Mouse (Mus musculus) kidney, embryonic 16.5 days (tissue): ENCODE results near the gene Tex33. TPM values are rescaled to one million over a fixed set of nuclear protein-coding genes. Genes with fewer than 3 reads are reported as not detected.
A peak's percentile ranks its signal among the peaks of the same experiment; 100 is the strongest.

Experiments
- ATAC-seq: fragments of 200-750 bp; cut with Nextera tagmentation; 2 replicates; pipeline ENCODE4 v1.8.0; 2017; ENCODE audit warnings: moderate TSS enrichment; ENCODE audit not compliant: low FRiP score, low TSS enrichment
- H3K27ac ChIP-seq: fragments of 300-500 bp; sonication (generic); 2 replicates; pipeline ENCODE4 v1.5.1; 2014; ENCODE audit warnings: low read length
- H3K27me3 ChIP-seq: fragments of 300-500 bp; sonication (generic); 2 replicates; pipeline ENCODE4 v1.6.1; 2014; ENCODE audit warnings: low read length, control low read depth, mixed read lengths; ENCODE audit not compliant: insufficient read depth
- H3K36me3 ChIP-seq: fragments of 300-500 bp; sonication (generic); 2 replicates; pipeline ENCODE4 v1.6.1; 2014; ENCODE audit warnings: low read length, control low read depth, mixed read lengths; ENCODE audit not compliant: insufficient read depth
- H3K4me1 ChIP-seq: fragments of 300-500 bp; sonication (generic); 2 replicates; pipeline ENCODE4 v1.6.1; 2014; ENCODE audit warnings: low read length, control low read depth, mixed read lengths; ENCODE audit not compliant: insufficient read depth
- H3K4me2 ChIP-seq: fragments of 300-500 bp; sonication (generic); replicated peaks from 2 replicates; pipeline ENCODE4 v1.6.1; 2014; ENCODE audit warnings: low read depth, low read length
- H3K4me3 ChIP-seq: fragments of 300-500 bp; sonication (generic); 2 replicates; pipeline ENCODE4 v1.5.1; 2014; ENCODE audit warnings: mild to moderate bottlenecking, low read length
- H3K9ac ChIP-seq: fragments of 300-500 bp; sonication (generic); replicated peaks from 2 replicates; pipeline ENCODE4 v1.6.1; 2014; ENCODE audit warnings: low read length
- H3K9me3 ChIP-seq: fragments of 300-500 bp; sonication (generic); 2 replicates; pipeline ENCODE4 v1.6.1; 2016; ENCODE audit warnings: low read length, control low read depth
- whole genome bisulfite sequencing: fragments of 180-500 bp; shearing (Covaris S2); extraction: QIAGEN DNeasy Blood & Tissue Kit; methylation state at CpG from one replicate; pipeline ENCODE4 v1.1.7; 2014; 5-methylcytosine and 5-hydroxymethylcytosine counted together
- polyA plus RNA-seq: library from polyadenylated mRNA; unstranded; fragments of >200 nt; fragmentation: Nextera tagmentation; extraction: Ambion mirVana; gene quantifications from 2 replicates; pipeline ENCODE4 v1.2.1, GENCODE M21; 2015

The Tex33 gene
- polyA plus RNA-seq, result not detected in 2 replicates

- no peak for ATAC-seq
- H3K4me2 ChIP-seq, result no peak within 1 kb of the TSS
- no peak within 1 kb of the TSS for H3K9ac ChIP-seq
- no peaks in the 10 kb centered on the region for H3K9me3 ChIP-seq
- no peak within 1 kb of the TSS for H3K27ac ChIP-seq
- H3K27me3 ChIP-seq, result no peaks in the 10 kb centered on the region
- no peak within 1 kb of the TSS for H3K4me3 ChIP-seq
- H3K36me3 ChIP-seq, result no peaks in the 10 kb centered on the region
- H3K4me1 ChIP-seq, result no peaks in the 10 kb centered on the region
- 82% methylated on average over 8 of the region's 8 CpGs for WGBS
Observed at GRCm38 (mm10) chr15:78395478-78395962, at the start of gene Tex33. Gene Tex33 (minus strand): TSS chr15:78395912.

DNA sequence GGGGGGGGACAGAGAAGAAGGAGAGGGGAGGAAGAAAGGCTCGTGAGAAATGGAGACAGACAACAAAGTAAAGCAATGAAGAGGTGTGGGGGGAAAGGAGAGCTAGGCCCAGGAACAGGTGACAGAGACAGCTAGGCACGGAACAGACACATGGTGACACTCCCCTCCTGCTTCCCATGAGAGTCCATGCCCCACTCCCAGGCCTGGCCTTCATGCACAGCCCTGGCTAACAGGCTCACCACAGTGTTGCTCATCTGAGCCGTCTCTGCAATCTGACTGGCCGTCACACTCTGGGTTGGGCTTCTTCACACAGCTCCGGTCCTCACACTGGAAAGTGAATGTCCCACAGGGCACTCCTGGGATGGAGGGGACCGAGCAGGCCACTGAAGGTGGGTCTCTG, 48.1 kb upstream of the Tex33 start:
- H3K9ac ChIP-seq, result 0 out of 2 replicates have a peak overlapping the region, but pooled peaks have one; percentile 10
- no peak overlapping the region for H3K4me3 ChIP-seq
- WGBS, result 31% methylated on average over 6 of the region's 6 CpGs
- no peaks in the 10 kb centered on the region for H3K9me3 ChIP-seq
- H3K4me2 ChIP-seq, result no peak overlapping the region
- H3K4me1 ChIP-seq, result peaks cover 8% of the 10 kb centered on the region
- ATAC-seq, result no peak
- no peaks in the 10 kb centered on the region for H3K36me3 ChIP-seq
- H3K27me3 ChIP-seq, result no peaks in the 10 kb centered on the region
- no peak overlapping the region for H3K27ac ChIP-seq

DNA sequence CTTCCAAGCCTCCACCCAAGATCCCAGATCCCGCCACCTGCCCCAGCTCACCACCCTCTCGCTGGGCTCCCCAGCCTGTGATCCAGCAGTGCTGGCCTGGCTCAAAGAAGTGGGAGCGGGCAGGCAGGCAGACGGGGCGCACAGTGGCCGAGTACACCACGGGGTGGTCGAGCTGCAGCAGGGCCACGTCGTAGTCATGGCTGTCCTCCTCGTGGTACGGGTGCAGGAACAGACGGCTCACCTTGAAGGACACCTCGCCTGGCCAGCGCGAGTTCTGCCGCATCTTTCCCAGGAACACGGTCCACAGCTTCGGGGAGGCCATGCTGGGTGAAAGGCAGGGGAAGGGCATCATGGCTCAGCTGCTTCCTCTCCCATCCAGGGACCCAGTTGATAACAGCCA, 46.5 kb upstream of the Tex33 start:
- H3K9ac ChIP-seq, result no peak overlapping the region
- no peak overlapping the region for H3K4me3 ChIP-seq
- ATAC-seq, result no peak
- no peaks in the 10 kb centered on the region for H3K36me3 ChIP-seq
- no peak overlapping the region for H3K4me2 ChIP-seq
- no peak overlapping the region for H3K27ac ChIP-seq
- no peaks in the 10 kb centered on the region for H3K9me3 ChIP-seq
- H3K4me1 ChIP-seq, result peaks cover 18% of the 10 kb centered on the region
- H3K27me3 ChIP-seq, result no peaks in the 10 kb centered on the region
- WGBS, result 91% methylated on average over 19 of the region's 19 CpGs

- H3K27me3 ChIP-seq, result no peaks in the 10 kb centered on the region
- WGBS, result 79% methylated on average over 9 of the region's 9 CpGs
- no peak overlapping the region for H3K27ac ChIP-seq
- H3K9me3 ChIP-seq, result no peaks in the 10 kb centered on the region
- H3K4me1 ChIP-seq, result peaks cover 39% of the 10 kb centered on the region
- H3K4me2 ChIP-seq, result no peak overlapping the region
- no peak overlapping the region for H3K4me3 ChIP-seq
- peaks cover 7% of the 10 kb centered on the region; the same call in 1 of the 2 replicates for H3K36me3 ChIP-seq
- ATAC-seq, result no peak
- no peak overlapping the region for H3K9ac ChIP-seq
Observed at GRCm38 (mm10) chr15:78438973-78439372, 43.3 kb upstream of the Tex33 start.

- no peaks in the 10 kb centered on the region for H3K9me3 ChIP-seq
- no peak overlapping the region for H3K9ac ChIP-seq
- no peak overlapping the region for H3K4me2 ChIP-seq
- peaks cover 34% of the 10 kb centered on the region for H3K4me1 ChIP-seq
- WGBS, result 47% methylated on average over 8 of the region's 8 CpGs
- H3K27me3 ChIP-seq, result no peaks in the 10 kb centered on the region
- no peak overlapping the region for H3K4me3 ChIP-seq
- H3K36me3 ChIP-seq, result peaks cover 8% of the 10 kb centered on the region; the same call in 1 of the 2 replicates
- no peak overlapping the region for H3K27ac ChIP-seq
- no peak for ATAC-seq
Observed at GRCm38 (mm10) chr15:78438505-78438904, 42.8 kb upstream of the Tex33 start.

DNA sequence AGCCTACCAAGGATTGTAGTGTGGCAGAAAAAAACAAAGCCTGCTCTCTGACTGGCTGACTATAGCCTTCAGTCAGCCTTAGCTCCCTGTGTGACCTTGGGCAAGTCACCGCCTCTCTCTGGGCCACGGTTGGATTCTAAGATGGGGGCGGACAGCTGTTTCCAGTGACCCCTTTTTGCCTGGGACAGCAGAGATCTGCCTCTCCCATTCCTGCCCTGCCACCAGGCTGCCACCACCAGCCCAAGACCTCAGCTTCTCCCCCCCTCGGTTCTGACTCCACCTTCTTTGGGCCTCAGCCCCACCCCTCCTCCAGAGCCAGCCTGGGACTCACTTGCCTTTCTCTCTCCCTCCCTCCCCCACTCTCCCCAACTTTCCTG, 42.3 kb upstream of the Tex33 start:
- Histone ChIP-seq H3K27ac (peak overlapping the region; percentile 67; the same call in 1 of the 2 replicates), H3K4me2 (no peak overlapping the region), H3K27me3 (no peaks in the 10 kb centered on the region), H3K4me3 (no peak overlapping the region), H3K36me3 (peaks cover 8% of the 10 kb centered on the region; the same call in 1 of the 2 replicates), H3K4me1 (peaks cover 31% of the 10 kb centered on the region), H3K9ac (no peak overlapping the region), H3K9me3 (no peaks in the 10 kb centered on the region)
- ATAC-seq, result no peak
- WGBS, result 47% methylated on average over 4 of the region's 4 CpGs

- Histone ChIP-seq H3K4me2 (peak overlapping the region; percentile 62), H3K4me3 (peak overlapping the region; percentile 38), H3K9me3 (no peaks in the 10 kb centered on the region), H3K27me3 (no peaks in the 10 kb centered on the region), H3K9ac (peak overlapping the region; percentile 59), H3K4me1 (peaks cover 31% of the 10 kb centered on the region), H3K27ac (peak overlapping the region; percentile 67), H3K36me3 (peaks cover 8% of the 10 kb centered on the region; the same call in 1 of the 2 replicates)
- 15% methylated on average over 23 of the region's 23 CpGs for WGBS
- ATAC-seq, result peak; percentile 22
Observed at GRCm38 (mm10) chr15:78437237-78438017, 41.7 kb upstream of the Tex33 start.

DNA sequence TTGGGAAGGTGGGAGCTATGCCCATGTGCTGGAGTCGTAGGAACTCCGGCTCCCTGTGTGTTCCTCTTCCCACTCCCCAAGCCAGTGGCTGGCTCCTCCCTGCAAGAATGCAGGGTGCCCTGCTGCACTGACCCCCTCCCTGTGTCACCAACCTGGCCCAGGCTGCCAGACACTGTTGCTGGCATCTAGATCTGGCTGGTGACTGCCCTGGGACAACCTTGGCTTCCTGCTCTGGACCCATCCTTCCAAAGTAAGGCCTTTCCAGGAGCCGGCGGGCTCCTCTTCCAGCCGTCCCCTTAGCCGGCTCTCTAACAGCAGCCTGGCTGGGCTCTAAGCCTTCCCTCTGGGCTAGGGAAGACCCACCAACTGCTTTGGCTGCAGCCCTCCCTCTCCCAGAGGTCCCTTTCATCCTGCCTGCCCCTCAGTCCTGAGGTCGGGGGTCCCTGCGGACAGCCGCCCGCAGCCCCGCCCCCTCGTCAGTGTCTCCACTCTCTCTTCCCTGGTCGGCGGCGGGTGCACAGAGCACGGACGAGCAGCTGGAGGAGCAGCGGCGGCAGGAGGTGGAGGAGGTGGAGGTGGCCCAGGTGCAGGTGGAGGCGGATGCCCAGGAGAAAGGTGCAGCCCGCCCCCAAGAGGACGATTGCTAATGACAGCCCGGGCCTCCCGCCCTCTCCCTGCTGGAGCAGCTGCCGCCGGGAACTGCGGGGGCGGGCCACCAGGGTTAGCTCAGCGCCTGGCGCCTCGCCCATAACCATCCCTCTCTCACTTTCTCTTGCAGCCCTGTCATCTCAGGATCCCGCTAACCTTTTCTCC, 40.9 kb upstream of the Tex33 start:
- peak overlapping the region; percentile 62 for H3K4me2 ChIP-seq
- 8% methylated on average over 32 of the region's 32 CpGs for WGBS
- no peaks in the 10 kb centered on the region for H3K27me3 ChIP-seq
- peaks cover 8% of the 10 kb centered on the region; the same call in 1 of the 2 replicates for H3K36me3 ChIP-seq
- H3K4me3 ChIP-seq, result peak overlapping the region; percentile 38
- peak overlapping the region; percentile 59 for H3K9ac ChIP-seq
- H3K9me3 ChIP-seq, result no peaks in the 10 kb centered on the region
- H3K27ac ChIP-seq, result peak overlapping the region; percentile 67
- peaks cover 34% of the 10 kb centered on the region for H3K4me1 ChIP-seq
- ATAC-seq, result peak; percentile 69

DNA sequence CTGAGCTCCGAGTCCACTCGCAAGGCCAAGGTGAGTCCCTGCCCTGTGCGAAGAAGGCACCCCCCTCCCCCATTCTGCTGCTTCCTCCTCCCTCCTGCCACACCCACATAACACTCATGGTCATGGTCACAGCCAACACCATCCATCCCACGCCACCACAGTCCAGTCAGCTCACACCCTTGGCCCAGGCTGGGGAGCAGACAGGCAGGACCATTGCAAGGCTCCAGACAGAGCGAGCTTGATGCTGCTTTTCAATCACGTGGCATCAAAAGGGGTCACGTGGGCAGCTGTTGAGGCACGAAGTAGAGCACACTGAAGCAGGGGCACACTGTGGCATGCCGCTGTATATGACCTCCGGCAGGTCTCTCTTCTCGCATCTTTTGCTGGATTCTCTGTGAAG, 40.0 kb upstream of the Tex33 start:
- Histone ChIP-seq H3K36me3 (peaks cover 11% of the 10 kb centered on the region; the same call in 1 of the 2 replicates), H3K4me1 (peaks cover 37% of the 10 kb centered on the region), H3K9ac (no peak overlapping the region), H3K4me3 (no peak overlapping the region), H3K27me3 (no peaks in the 10 kb centered on the region), H3K4me2 (no peak overlapping the region), H3K9me3 (no peaks in the 10 kb centered on the region), H3K27ac (no peak overlapping the region)
- WGBS, result 68% methylated on average over 11 of the region's 11 CpGs
- ATAC-seq, result no peak
